Mouse (Mus musculus) urinary bladder, postnatal 0 days (tissue): ENCODE results near the gene Akap5. TPM values are rescaled to one million over a fixed set of nuclear protein-coding genes. Genes with fewer than 3 reads are reported as not detected.

ENCODE experiments used
- polyA plus RNA-seq: library from polyadenylated mRNA; unstranded; fragments of >200 nt; fragmentation: Nextera tagmentation; extraction: Ambion mirVana; gene quantifications from 2 replicates; pipeline ENCODE4 v1.2.1, GENCODE M21; 2015

Akap5 gene
- polyA plus RNA-seq, result 8.4 and 11.2 TPM in 2 replicates

DNA sequence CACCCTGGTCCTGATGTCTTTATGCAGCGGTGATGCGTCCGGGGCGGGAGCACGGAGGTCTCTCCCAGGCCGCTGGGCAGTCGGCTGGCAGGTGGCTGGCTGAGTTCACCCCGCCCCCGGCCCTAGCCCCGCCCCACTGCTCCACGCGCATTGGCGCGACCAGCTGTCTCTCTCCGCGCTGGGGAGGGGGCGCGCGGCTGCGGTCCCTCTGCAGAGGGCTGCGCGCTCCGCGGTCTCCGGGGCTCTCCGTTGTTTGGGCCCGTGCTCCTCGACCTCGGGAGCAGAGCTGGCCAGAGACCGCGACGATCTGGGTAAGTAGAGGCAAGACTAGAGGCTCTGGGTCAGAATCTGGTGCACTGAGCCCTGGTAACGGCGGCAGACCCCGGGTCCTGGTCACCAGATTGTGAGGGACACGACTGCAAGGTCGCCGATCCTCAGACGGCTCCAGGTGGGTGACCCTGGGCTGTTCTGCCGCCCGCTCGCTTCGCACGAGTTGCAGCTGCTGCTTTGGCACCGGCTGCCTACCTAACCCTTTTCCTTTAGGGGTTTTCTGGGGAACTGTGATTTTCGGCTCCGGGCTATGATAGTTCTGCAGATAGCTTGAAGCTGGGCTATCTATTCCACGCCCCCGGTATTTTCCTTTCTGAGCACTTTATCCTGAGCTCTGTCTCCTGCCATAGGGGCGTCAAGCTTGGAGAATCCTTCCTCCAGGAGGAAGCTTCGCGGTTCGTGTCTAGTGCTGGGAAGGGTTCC, at the start of gene Akap5:
Gene Akap5 (plus strand): TSS at position 213 of the 753 bp plus-strand sequence.

DNA sequence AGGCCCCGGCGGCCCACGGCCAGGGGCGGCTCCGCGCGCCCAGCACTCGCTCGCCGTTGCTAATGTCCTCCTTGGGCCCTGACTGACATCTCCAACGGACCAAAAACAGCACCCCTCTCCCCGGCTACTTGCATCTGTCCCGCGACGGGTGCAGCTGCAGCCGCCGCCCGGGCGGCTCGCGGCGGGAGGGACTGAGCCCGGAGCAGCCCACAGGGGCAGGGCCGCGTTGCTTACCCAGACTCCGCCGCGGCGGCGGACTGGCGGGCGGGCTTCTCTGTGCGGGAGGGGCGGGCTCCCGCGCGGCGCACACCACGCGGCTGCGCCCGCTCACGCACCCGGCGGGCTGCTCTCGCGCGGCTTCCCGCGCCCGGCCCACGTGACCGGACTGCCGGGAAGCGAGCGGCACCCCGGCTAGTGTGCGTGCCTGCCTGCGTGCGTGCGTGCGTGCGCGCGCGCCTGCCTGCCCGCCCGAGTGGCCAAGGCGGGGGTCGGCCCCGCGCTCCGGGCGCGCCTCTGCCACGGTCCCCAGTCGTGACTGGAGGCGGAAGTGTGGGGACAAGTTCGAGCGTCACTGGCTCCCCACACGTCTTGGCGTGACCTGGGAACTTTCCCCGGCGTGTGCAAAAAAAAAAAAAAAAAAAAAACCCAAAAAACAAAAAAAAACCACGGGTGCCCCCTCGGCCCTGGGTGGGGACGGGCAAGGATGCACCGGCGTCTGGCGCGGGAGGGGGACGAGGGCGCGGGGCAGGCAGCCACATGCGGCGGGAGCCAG, 44.7 kb downstream of the Akap5 start, which contains the start of gene Zbtb25:
Gene Zbtb25 (minus strand): TSS at position 397 of the 772 bp plus-strand sequence.

DNA sequence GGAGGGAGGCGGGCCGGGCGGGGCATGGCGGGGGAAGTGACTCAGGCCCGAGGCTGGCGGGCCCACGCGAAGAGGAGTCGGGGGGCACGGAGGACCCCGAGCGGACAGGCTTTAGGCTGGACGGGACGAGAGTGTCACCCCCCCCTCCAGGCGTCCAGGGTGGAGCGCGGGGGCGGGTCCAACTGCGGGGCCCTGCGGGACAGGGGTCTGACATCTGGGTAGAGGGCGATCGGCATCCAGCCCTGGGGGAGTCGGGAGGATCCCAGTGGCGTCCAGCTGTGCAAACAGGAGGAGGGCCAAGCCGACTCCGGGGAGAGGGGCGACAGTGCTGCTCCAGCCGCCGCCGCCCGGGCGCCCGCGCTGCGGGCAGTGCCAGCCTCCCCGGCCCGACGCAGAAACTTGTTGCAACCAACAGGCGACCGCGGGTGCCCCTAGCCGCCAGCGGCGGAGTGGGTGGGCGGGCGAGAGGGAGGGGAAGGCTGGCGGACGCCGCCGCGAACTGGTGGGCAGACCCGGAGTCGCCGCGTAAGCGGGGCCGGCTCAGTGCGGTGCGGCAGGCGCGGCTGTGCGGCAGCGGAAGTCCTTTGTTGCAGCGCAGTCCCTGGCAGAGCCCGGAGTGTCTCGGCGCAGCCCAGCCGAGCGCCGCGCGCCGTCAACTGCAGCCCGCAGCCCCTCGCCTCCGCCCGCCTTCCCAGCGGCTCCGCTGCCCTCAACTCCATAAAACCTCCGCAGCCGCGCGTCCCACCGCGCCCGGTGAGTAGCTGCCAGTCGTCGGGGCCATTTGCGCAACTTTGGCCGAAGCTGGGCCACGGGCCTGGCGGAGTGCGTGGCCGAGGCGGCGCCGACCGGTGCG, 45.5 kb downstream of the Akap5 start, which contains the start of gene Zbtb1:
Gene Zbtb1 (plus strand): TSS at position 289 of the 853 bp plus-strand sequence.

Other genes with a start within 250 kb of the Akap5 start
- gene Esr2, start 147.6 kb upstream of the Akap5 start, polyA plus RNA-seq, result 0.05 and 0.11 TPM in 2 replicates
- gene Tex21, start 78.1 kb upstream of the Akap5 start, polyA plus RNA-seq, result not detected in 2 replicates
- 29.8 and 30.1 TPM in 2 replicates for gene Mthfd1, start 69.6 kb upstream of the Akap5 start, polyA plus RNA-seq
- 9.4 and 10.5 TPM in 2 replicates for gene Zbtb25, start 44.7 kb downstream of the Akap5 start, polyA plus RNA-seq
- gene Zbtb1, start 45.4 kb downstream of the Akap5 start, polyA plus RNA-seq, result 4.3 and 5.6 TPM in 2 replicates
- gene Hspa2, start 79.3 kb downstream of the Akap5 start, polyA plus RNA-seq, result 37.6 and 50.4 TPM in 2 replicates
- 4.6 and 5.6 TPM in 2 replicates for gene Ppp1r36, start 92.6 kb downstream of the Akap5 start, polyA plus RNA-seq
- 11.9 and 12.0 TPM in 2 replicates for gene Plekhg3, start 206.0 kb downstream of the Akap5 start, polyA plus RNA-seq